Mouse (Mus musculus): ENCODE data around the gene Col6a4.

DNA sequence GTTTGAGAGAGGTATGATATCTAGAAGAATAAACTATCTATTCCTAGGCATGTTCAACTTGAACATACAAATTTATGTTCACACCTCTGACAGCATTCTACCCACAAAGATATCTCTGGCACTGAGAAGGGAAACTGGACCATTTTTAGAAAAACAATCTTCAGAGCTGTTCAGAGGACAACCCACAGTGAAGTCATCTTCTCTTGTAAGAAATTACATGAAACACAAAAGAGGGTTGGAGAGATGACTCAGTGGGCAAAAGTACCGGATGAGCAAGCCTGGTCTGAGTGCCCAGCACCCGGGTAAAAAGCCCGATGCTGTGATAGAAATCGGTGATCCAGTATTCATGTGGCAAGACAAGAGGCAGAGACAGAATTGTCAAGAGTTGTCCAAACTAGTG, 43.1 kb downstream of the Col6a4 start:
- no peak for TF ChIP-seq FLI1 (IDR thresholded peaks at IDR 0.05; ENCODE audit: low read length)
- no peak for TF ChIP-seq GATA1 (IDR thresholded peaks at IDR 0.05; ENCODE audit: borderline replicate concordance, low read length)

Data from megakaryocyte, embryonic 14.5 days (primary cell).